Mouse (Mus musculus): Measurements from ENCODE around the gene Ndc80. TPM values are rescaled to one million over a fixed set of nuclear protein-coding genes. Genes with fewer than 3 reads are reported as not detected.
A peak's percentile ranks its signal among the peaks of the same experiment; 100 is the strongest.
"Not testable (repeated sequence)": the region's sequence is repeated elsewhere in the genome, so short reads cannot be mapped to it uniquely, and the experiment has no call there.

Gene Ndc80
- total and polyA plus RNA-seq, 2 experiments from 2014 or later: 6.4 to 9.9 TPM

- no peak overlapping the region for H3K4me2 ChIP-seq (ENCODE audit: low read depth, low read length)
Measured at GRCm38 (mm10) chr17:71548586-71548985, 21.9 kb upstream of the Ndc80 start.

GRCm38 (mm10) chr17:71537164-71537563 is 10.5 kb upstream of the Ndc80 start:
- 69% methylated on average over 3 of the region's 3 CpGs for WGBS
- TF ChIP-seq EP300 (IDR thresholded peaks at IDR 0.05; ENCODE audit: low read depth) (no peak), CTCF (IDR thresholded peaks at IDR 0.05; ENCODE audit: low read depth) (no peak)
- no peak overlapping the region for H3K4me2 ChIP-seq (ENCODE audit: low read depth, low read length)
- H3K27me3 ChIP-seq (ENCODE audit: control insufficient read depth, insufficient read depth, low read length): no peaks in the 10 kb centered on the region
- no peaks in the 10 kb centered on the region for H3K36me3 ChIP-seq (replicated peaks; ENCODE audit: control insufficient read depth, insufficient read depth, low read length)
- H3K4me3 ChIP-seq (ENCODE audit: low read depth, low read length): no peak overlapping the region
- no peaks in the 10 kb centered on the region for H3K4me1 ChIP-seq (ENCODE audit: control insufficient read depth, insufficient read depth)
- ATAC-seq (ENCODE audit: insufficient read depth, low read depth) (no peak), DNase-seq (ENCODE audit: low spot score) (no peak)
- no peak overlapping the region for H3K27ac ChIP-seq (ENCODE audit: low read depth)
- no peaks in the 10 kb centered on the region for H3K9me3 ChIP-seq (replicated peaks; ENCODE audit: control insufficient read depth, low read length)
- no peak overlapping the region for H3K9ac ChIP-seq (replicated peaks; ENCODE audit: low read depth, low read length)

More at GRCm38 (mm10) chr17:71548586-71548985, 21.9 kb upstream of the Ndc80 start:
- H3K4me3 ChIP-seq (ENCODE audit: low read depth, low read length): no peak overlapping the region
- TF ChIP-seq CTCF (IDR thresholded peaks at IDR 0.05; ENCODE audit: low read depth): peak; percentile 47
- TF ChIP-seq EP300 (IDR thresholded peaks at IDR 0.05; ENCODE audit: low read depth): no peak
- peak; percentile 24 for DNase-seq (ENCODE audit: low spot score)
- WGBS: 0% methylated on average over 1 of the region's 1 CpGs
- H3K36me3 ChIP-seq (replicated peaks; ENCODE audit: control insufficient read depth, insufficient read depth, low read length): no peaks in the 10 kb centered on the region
- H3K27ac ChIP-seq (ENCODE audit: low read depth): no peak overlapping the region
- H3K27me3 ChIP-seq (ENCODE audit: control insufficient read depth, insufficient read depth, low read length): peaks cover 11% of the 10 kb centered on the region; the same call in 1 of the 2 replicates
- H3K4me1 ChIP-seq (ENCODE audit: control insufficient read depth, insufficient read depth): peaks cover 5% of the 10 kb centered on the region; the same call in 1 of the 2 replicates
- no peaks in the 10 kb centered on the region for H3K9me3 ChIP-seq (replicated peaks; ENCODE audit: control insufficient read depth, low read length)
- ATAC-seq (ENCODE audit: insufficient read depth, low read depth): no peak
- H3K9ac ChIP-seq (replicated peaks; ENCODE audit: low read depth, low read length): no peak overlapping the region

- not testable (repeated sequence) for H3K36me3 ChIP-seq (replicated peaks; ENCODE audit: control insufficient read depth, insufficient read depth, low read length); H3K9ac ChIP-seq (replicated peaks; ENCODE audit: low read depth, low read length); H3K27me3 ChIP-seq (ENCODE audit: control insufficient read depth, insufficient read depth, low read length); H3K9me3 ChIP-seq (replicated peaks; ENCODE audit: control insufficient read depth, low read length); H3K4me2 ChIP-seq (ENCODE audit: low read depth, low read length); H3K4me3 ChIP-seq (ENCODE audit: low read depth, low read length); DNase-seq (ENCODE audit: low spot score); H3K27ac ChIP-seq (ENCODE audit: low read depth); ATAC-seq (ENCODE audit: insufficient read depth, low read depth); H3K4me1 ChIP-seq (ENCODE audit: control insufficient read depth, insufficient read depth)
- WGBS: 71% methylated on average over 1 of the region's 1 CpGs
Measured at GRCm38 (mm10) chr17:71535595-71535994, 8.9 kb upstream of the Ndc80 start.

- Histone ChIP-seq H3K27ac (ENCODE audit: low read depth) (no peak overlapping the region), H3K4me2 (ENCODE audit: low read depth, low read length) (no peak overlapping the region), H3K9ac (replicated peaks; ENCODE audit: low read depth, low read length) (no peak overlapping the region), H3K27me3 (ENCODE audit: control insufficient read depth, insufficient read depth, low read length) (no peaks in the 10 kb centered on the region), H3K4me3 (ENCODE audit: low read depth, low read length) (no peak overlapping the region), H3K9me3 (replicated peaks; ENCODE audit: control insufficient read depth, low read length) (no peaks in the 10 kb centered on the region), H3K36me3 (replicated peaks; ENCODE audit: control insufficient read depth, insufficient read depth, low read length) (0 out of 2 replicates have a peak, but pooled peaks cover 3% of the 10 kb centered on the region), H3K4me1 (ENCODE audit: control insufficient read depth, insufficient read depth) (peaks cover 11% of the 10 kb centered on the region)
- DNase-seq (ENCODE audit: low spot score) (no peak), ATAC-seq (ENCODE audit: insufficient read depth, low read depth) (no peak)
- TF ChIP-seq CTCF (IDR thresholded peaks at IDR 0.05; ENCODE audit: low read depth): no peak
- no peak for TF ChIP-seq EP300 (IDR thresholded peaks at IDR 0.05; ENCODE audit: low read depth)
Measured at GRCm38 (mm10) chr17:71528042-71528441, 1.4 kb upstream of the Ndc80 start.

GRCm38 (mm10) chr17:71526302-71526708 is 352 bp downstream of the Ndc80 start:
- peak overlapping the region; percentile 92 for H3K27ac ChIP-seq (ENCODE audit: low read depth)
- H3K4me2 ChIP-seq (ENCODE audit: low read depth, low read length): peak overlapping the region; percentile 85
- H3K27me3 ChIP-seq (ENCODE audit: control insufficient read depth, insufficient read depth, low read length): no peaks in the 10 kb centered on the region
- ATAC-seq (ENCODE audit: insufficient read depth, low read depth): peak; percentile 7
- peaks cover 13% of the 10 kb centered on the region; the same call in 1 of the 2 replicates for H3K36me3 ChIP-seq (replicated peaks; ENCODE audit: control insufficient read depth, insufficient read depth, low read length)
- H3K4me3 ChIP-seq (ENCODE audit: low read depth, low read length): peak overlapping the region; percentile 69
- TF ChIP-seq CTCF (IDR thresholded peaks at IDR 0.05; ENCODE audit: low read depth): no peak
- TF ChIP-seq EP300 (IDR thresholded peaks at IDR 0.05; ENCODE audit: low read depth): no peak
- WGBS: under 1% methylated on average over 13 of the region's 13 CpGs
- peaks cover 11% of the 10 kb centered on the region for H3K4me1 ChIP-seq (ENCODE audit: control insufficient read depth, insufficient read depth)
- DNase-seq (ENCODE audit: low spot score): peak; percentile 16
- H3K9me3 ChIP-seq (replicated peaks; ENCODE audit: control insufficient read depth, low read length): no peaks in the 10 kb centered on the region
- H3K9ac ChIP-seq (replicated peaks; ENCODE audit: low read depth, low read length): peak overlapping the region; percentile 55

- no peak for ATAC-seq (ENCODE audit: insufficient read depth, low read depth)
- Histone ChIP-seq H3K27ac (ENCODE audit: low read depth) (no peak overlapping the region), H3K36me3 (replicated peaks; ENCODE audit: control insufficient read depth, insufficient read depth, low read length) (peaks cover 71% of the 10 kb centered on the region), H3K27me3 (ENCODE audit: control insufficient read depth, insufficient read depth, low read length) (no peaks in the 10 kb centered on the region), H3K9me3 (replicated peaks; ENCODE audit: control insufficient read depth, low read length) (no peaks in the 10 kb centered on the region), H3K9ac (replicated peaks; ENCODE audit: low read depth, low read length) (no peak overlapping the region), H3K4me3 (ENCODE audit: low read depth, low read length) (no peak overlapping the region), H3K4me1 (ENCODE audit: control insufficient read depth, insufficient read depth) (no peaks in the 10 kb centered on the region), H3K4me2 (ENCODE audit: low read depth, low read length) (no peak overlapping the region)
- no peak for TF ChIP-seq CTCF (IDR thresholded peaks at IDR 0.05; ENCODE audit: low read depth)
- TF ChIP-seq EP300 (IDR thresholded peaks at IDR 0.05; ENCODE audit: low read depth): no peak
- no peak for DNase-seq (ENCODE audit: low spot score)
- WGBS: 92% methylated on average over 11 of the region's 11 CpGs
Measured at GRCm38 (mm10) chr17:71510297-71510696, 16.4 kb downstream of the Ndc80 start.

Measured in heart, postnatal 0 days (tissue).